Mouse (Mus musculus) cerebellum, adult 18-20 months (tissue): ENCODE data around the gene Cald1.
A peak's percentile ranks its signal among the peaks of the same experiment; 100 is the strongest.

Experiments used
- DNase-seq, 2 experiments: peaks; one replicate each; pipeline ENCODE4 v3.0.0; 2021

The Cald1 gene

GRCm38 (mm10) chr6:34776396-34776795, 178.1 kb downstream of the Cald1 start:
- DNase-seq: no peak

- no peak for DNase-seq
Measured at GRCm38 (mm10) chr6:34777094-34777493, 178.8 kb downstream of the Cald1 start.

- DNase-seq: no peak
Measured at GRCm38 (mm10) chr6:34777981-34778668, 179.8 kb downstream of the Cald1 start.

GRCm38 (mm10) chr6:34780231-34780942, 182.1 kb downstream of the Cald1 start, which contains the start of gene Agbl3:
Gene Agbl3 (plus strand): TSS chr6:34780432.
- DNase-seq: peak; percentile 92 to 95

- DNase-seq: no peak
Measured at GRCm38 (mm10) chr6:34780943-34781289, 182.6 kb downstream of the Cald1 start.

GRCm38 (mm10) chr6:34782493-34782892, 184.2 kb downstream of the Cald1 start:
- no peak for DNase-seq

- DNase-seq: no peak
Measured at GRCm38 (mm10) chr6:34796881-34797280, 198.6 kb downstream of the Cald1 start.

GRCm38 (mm10) chr6:34797887-34798286, 199.6 kb downstream of the Cald1 start:
- DNase-seq: no peak

- no peak for DNase-seq
Measured at GRCm38 (mm10) chr6:34805582-34805981, 207.3 kb downstream of the Cald1 start.

- DNase-seq: no peak
Measured at GRCm38 (mm10) chr6:34810651-34811050, 212.4 kb downstream of the Cald1 start.

GRCm38 (mm10) chr6:34824406-34824805, 226.1 kb downstream of the Cald1 start:
- no peak for DNase-seq
